Mouse (Mus musculus) kidney, postnatal 0 days (tissue): ENCODE results near the gene Atg7. TPM values are rescaled to one million over a fixed set of nuclear protein-coding genes. Genes with fewer than 3 reads are reported as not detected.

Experiments used
- ATAC-seq: fragments of 200-750 bp; cut with Nextera tagmentation; replicated peaks from 2 replicates; pipeline ENCODE4 v1.8.0; 2017; ENCODE audit warnings: low read depth, moderate number of reproducible peaks, moderate TSS enrichment, moderate library complexity; ENCODE audit not compliant: low FRiP score
- DNase-seq: peaks from one replicate; pipeline ENCODE4 v3.0.0-alpha.2; 2016; ENCODE audit warnings: low spot score
- H3K27ac ChIP-seq: fragments of 300-500 bp; sonication (generic); 2 replicates; pipeline ENCODE4 v1.5.1; 2014; ENCODE audit warnings: mild to moderate bottlenecking
- H3K27me3 ChIP-seq: fragments of 300-500 bp; sonication (generic); 2 replicates; pipeline ENCODE4 v1.6.1; 2014; ENCODE audit warnings: low read length, mixed read lengths; ENCODE audit not compliant: insufficient read depth
- H3K36me3 ChIP-seq: fragments of 300-500 bp; sonication (generic); 2 replicates; pipeline ENCODE4 v1.6.1; 2014; ENCODE audit warnings: low read length, mixed read lengths; ENCODE audit not compliant: insufficient read depth
- H3K4me1 ChIP-seq: fragments of 300-500 bp; sonication (generic); replicated peaks from 2 replicates; pipeline ENCODE4 v1.6.1; 2014; ENCODE audit warnings: antibody characterized with exemption, low read length, mixed read lengths; ENCODE audit not compliant: insufficient read depth
- H3K4me2 ChIP-seq: fragments of 300-500 bp; sonication (generic); 2 replicates; pipeline ENCODE4 v1.6.1; 2014; ENCODE audit warnings: mild to moderate bottlenecking, low read length, moderate library complexity, mixed read lengths
- H3K4me3 ChIP-seq: fragments of 300-500 bp; sonication (generic); replicated peaks from 2 replicates; pipeline ENCODE4 v1.5.1; 2014; ENCODE audit warnings: low read depth, low read length
- H3K9ac ChIP-seq: fragments of 300-500 bp; sonication (generic); 2 replicates; pipeline ENCODE4 v1.6.1; 2014; ENCODE audit warnings: low read depth, low read length
- H3K9me3 ChIP-seq: fragments of 300-500 bp; sonication (generic); replicated peaks from 2 replicates; pipeline ENCODE4 v1.6.1; 2016; ENCODE audit warnings: low read length, inconsistent platforms, mixed read lengths
- CTCF ChIP-seq: IDR thresholded peaks from 2 replicates; pipeline ENCODE4 v1.5.1; 2016; ENCODE audit warnings: antibody characterized with exemption, low read depth, mild to moderate bottlenecking, moderate library complexity
- WGBS: fragments of 180-500 bp; shearing (Covaris S2); extraction: QIAGEN DNeasy Blood & Tissue Kit; methylation state at CpG from one replicate; pipeline ENCODE4 v1.1.7; 2014; 5-methylcytosine and 5-hydroxymethylcytosine counted together
- polyA plus RNA-seq: library from polyadenylated mRNA; unstranded; fragments of >200 nt; fragmentation: Nextera tagmentation; extraction: Ambion mirVana; gene quantifications from 2 replicates; pipeline ENCODE4 v1.2.1, GENCODE M21; 2015

Atg7 gene
- polyA plus RNA-seq, 1 experiment from 2014 or later = 19.7 TPM

DNA sequence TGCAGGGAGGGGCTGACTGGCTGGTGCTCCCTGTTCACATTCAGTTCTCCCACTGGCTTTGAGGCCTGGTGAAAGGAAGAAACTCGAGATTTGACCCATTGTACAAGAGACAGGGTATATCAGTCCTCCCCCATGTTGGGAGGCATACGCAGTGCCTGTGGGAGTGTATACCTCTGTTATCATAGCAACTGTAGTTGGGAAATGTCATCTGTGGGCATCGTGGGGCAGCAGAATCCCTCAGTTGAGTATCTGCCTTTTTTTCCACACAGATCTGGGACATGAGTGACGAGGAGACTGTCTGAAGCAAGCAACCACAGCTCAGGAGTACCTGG lies 215.8 kb downstream of the Atg7 start:
- H3K4me3 ChIP-seq = no peak overlapping the region
- ATAC-seq = no peak; the same call in 1 of the 2 replicates
- no peaks in the 10 kb centered on the region for H3K9me3 ChIP-seq
- TF ChIP-seq CTCF = no peak
- 48% methylated on average over 4 of the region's 4 CpGs for WGBS
- peak; percentile 60 for DNase-seq
- peaks cover 36% of the 10 kb centered on the region for H3K4me1 ChIP-seq
- no peak overlapping the region for H3K4me2 ChIP-seq
- no peak overlapping the region for H3K9ac ChIP-seq
- peaks cover 31% of the 10 kb centered on the region for H3K36me3 ChIP-seq
- peak overlapping the region; percentile 6; the same call in 1 of the 2 replicates for H3K27ac ChIP-seq
- H3K27me3 ChIP-seq = no peaks in the 10 kb centered on the region

DNA sequence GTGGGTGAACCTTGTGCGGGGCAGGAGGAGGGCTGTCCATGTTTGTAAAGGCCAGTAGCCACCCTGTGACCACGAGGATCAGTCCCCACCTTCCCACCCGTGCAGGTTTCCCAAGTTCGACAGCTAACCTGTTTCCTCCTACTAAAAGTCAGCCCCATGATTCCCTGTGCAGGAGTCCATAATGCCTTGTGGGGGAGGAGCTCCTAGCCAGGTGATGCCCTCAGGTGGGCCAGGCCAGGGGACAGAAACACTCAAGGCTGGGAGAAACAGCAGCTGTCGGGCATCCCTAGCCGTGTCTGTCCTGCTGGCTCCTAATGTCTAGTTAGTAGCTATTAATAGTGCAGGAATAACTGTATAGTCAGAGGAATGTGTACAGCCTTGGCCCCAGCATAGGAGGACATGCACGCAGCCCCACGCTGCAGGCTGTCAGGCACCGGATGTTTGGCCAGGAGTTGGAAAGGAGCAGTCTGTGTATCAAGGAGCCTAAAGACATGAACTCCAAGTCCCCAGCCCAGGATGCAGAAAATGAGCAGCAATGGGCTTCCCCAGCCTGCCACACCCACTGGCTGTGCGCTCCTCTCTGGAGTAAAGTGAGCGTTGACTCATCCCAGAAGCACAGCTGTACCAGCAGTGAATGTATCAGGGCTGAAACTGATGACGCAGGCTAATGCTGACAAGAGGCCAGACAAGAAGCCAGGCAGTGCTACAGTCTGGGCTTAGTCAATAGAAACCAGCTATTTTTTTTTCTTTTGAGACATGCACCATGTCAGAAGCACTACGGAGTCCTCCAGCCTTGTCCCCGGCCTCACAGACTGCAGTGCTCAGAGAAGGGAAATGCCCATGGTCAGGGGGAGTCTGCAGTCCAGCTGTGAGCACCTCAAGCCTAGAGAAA lies 218.0 kb downstream of the Atg7 start:
- no peak for TF ChIP-seq CTCF
- H3K4me1 ChIP-seq = peaks cover 18% of the 10 kb centered on the region
- 67% methylated on average over 14 of the region's 14 CpGs for WGBS
- no peaks in the 10 kb centered on the region for H3K27me3 ChIP-seq
- peaks cover 36% of the 10 kb centered on the region for H3K36me3 ChIP-seq
- peak; percentile 55 for DNase-seq
- H3K4me2 ChIP-seq = no peak overlapping the region
- 0 out of 2 replicates have a peak overlapping the region, but pooled peaks have one; percentile 31 for H3K27ac ChIP-seq
- H3K4me3 ChIP-seq = no peak overlapping the region
- no peaks in the 10 kb centered on the region for H3K9me3 ChIP-seq
- H3K9ac ChIP-seq = no peak overlapping the region
- ATAC-seq = no peak

DNA sequence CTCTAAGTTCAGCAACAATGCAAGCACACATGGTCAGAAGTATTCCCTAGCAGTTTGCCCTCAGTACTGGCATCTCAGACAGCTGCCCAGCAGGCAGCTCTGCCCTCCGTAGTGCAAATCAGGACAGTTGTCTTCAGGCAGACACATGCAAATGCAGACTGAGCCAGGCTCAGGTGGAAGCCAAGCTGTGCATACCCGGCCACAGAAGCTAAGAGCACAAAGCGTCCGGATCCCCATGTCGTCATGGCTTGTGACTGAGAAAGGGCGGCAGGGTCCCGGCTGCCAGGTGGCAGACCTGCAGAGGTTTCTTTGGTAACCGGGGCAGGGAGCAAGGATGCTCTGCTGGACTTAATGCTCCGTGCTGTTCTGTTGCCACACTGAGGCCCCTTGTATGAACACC lies 218.7 kb downstream of the Atg7 start:
- Histone ChIP-seq H3K4me3 (no peak overlapping the region), H3K9ac (no peak overlapping the region), H3K9me3 (no peaks in the 10 kb centered on the region), H3K27me3 (no peaks in the 10 kb centered on the region), H3K4me1 (peaks cover 24% of the 10 kb centered on the region), H3K36me3 (peaks cover 36% of the 10 kb centered on the region), H3K27ac (0 out of 2 replicates have a peak overlapping the region, but pooled peaks have one; percentile 31), H3K4me2 (no peak overlapping the region)
- WGBS = 71% methylated on average over 9 of the region's 9 CpGs
- ATAC-seq = no peak
- TF ChIP-seq CTCF = no peak
- no peak for DNase-seq

DNA sequence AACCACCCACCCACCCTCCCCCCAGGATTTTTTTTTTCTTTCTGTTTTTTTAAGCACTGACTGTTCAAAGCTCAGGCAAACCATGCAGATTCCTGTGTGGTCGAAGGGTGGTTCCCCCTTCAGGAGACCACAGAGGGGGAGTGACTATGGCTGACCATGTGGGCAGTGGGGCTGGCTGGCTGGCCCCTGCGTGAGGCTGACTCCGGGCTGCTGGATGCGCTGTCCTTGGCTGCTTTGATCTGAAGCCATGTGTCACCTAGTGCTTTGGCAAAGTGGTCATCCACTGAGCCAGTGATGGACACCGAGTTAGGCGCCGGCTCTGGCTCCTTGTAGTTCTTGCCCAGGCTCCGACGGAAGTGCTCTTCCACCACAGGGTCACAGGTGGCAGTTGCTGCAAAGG lies 219.1 kb downstream of the Atg7 start:
- H3K27me3 ChIP-seq = no peaks in the 10 kb centered on the region
- no peak for TF ChIP-seq CTCF
- ATAC-seq (no peak), DNase-seq (no peak)
- H3K9ac ChIP-seq = no peak overlapping the region
- H3K36me3 ChIP-seq = peaks cover 36% of the 10 kb centered on the region
- H3K4me3 ChIP-seq = no peak overlapping the region
- H3K4me2 ChIP-seq = no peak overlapping the region
- no peak overlapping the region for H3K27ac ChIP-seq
- WGBS = 61% methylated on average over 9 of the region's 9 CpGs
- no peaks in the 10 kb centered on the region for H3K9me3 ChIP-seq
- H3K4me1 ChIP-seq = peaks cover 24% of the 10 kb centered on the region

DNA sequence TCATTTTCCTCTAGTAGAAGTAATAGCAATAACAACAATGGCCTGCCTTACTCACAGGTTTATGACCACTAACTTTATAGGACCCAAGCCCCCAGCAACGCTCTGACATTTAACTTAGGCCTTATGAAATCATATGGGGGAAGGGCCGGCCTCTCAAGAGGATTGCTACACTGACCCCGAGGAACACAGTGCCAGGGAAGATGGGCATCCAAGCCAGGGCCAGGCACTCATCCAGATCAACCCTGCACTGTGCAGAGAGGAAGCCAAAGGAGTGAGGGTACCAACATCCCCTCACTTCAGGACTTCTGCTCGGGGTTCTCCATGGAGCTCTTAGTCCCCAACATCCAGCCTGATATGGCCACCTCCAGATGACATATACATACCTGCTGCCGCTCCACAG lies 220.6 kb downstream of the Atg7 start:
- DNase-seq (no peak), ATAC-seq (no peak)
- Histone ChIP-seq H3K4me3 (no peak overlapping the region), H3K27me3 (no peaks in the 10 kb centered on the region), H3K4me2 (no peak overlapping the region), H3K36me3 (peaks cover 37% of the 10 kb centered on the region), H3K9me3 (no peaks in the 10 kb centered on the region), H3K4me1 (peaks cover 15% of the 10 kb centered on the region), H3K27ac (no peak overlapping the region), H3K9ac (no peak overlapping the region)
- WGBS = 86% methylated on average over 5 of the region's 5 CpGs
- TF ChIP-seq CTCF = no peak

DNA sequence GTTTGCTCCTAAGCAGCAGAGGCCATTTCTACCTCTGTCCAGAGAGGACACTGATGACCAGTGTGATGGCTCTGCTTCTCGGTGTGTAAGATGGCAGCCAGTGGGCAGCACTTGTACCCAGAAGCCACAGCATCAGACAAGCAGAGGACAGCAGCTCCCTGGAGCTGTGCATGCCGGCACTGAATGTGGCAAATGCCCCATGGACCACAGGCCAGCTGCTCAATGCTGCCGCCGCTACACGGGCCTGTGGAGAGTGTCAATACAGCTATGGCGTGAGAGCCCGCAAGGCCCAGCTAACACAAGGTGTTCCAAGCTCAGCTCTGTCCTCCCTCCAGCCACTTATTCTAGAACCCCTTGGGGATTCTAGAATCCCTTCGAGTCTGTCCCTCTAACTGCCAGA lies 221.5 kb downstream of the Atg7 start:
- DNase-seq = no peak
- no peak for TF ChIP-seq CTCF
- no peak overlapping the region for H3K27ac ChIP-seq
- no peak for ATAC-seq
- no peak overlapping the region for H3K4me3 ChIP-seq
- H3K27me3 ChIP-seq = no peaks in the 10 kb centered on the region
- no peak overlapping the region for H3K9ac ChIP-seq
- H3K9me3 ChIP-seq = no peaks in the 10 kb centered on the region
- peaks cover 32% of the 10 kb centered on the region for H3K36me3 ChIP-seq
- WGBS = 84% methylated on average over 8 of the region's 8 CpGs
- H3K4me2 ChIP-seq = no peak overlapping the region
- H3K4me1 ChIP-seq = peaks cover 9% of the 10 kb centered on the region; the same call in 1 of the 2 replicates
